Mouse (Mus musculus) G1E-ER4 (cell line): ENCODE measurements around the gene Olfr1126. TPM values are rescaled to one million over a fixed set of nuclear protein-coding genes. Genes with fewer than 3 reads are reported as not detected.
"Not testable (repeated sequence)": the region's sequence is repeated elsewhere in the genome, so short reads cannot be mapped to it uniquely, and the experiment has no call there.

Experiments used
- GATA1 ChIP-seq: IDR thresholded peaks from one replicate; pipeline ENCODE4 v1.8.0; 2012; ENCODE audit warnings: low read length, inconsistent platforms
- polyA plus RNA-seq: library from polyadenylated mRNA; stranded (reverse); fragments of >175 nt; gene quantifications from 2 replicates; pipeline ENCODE4 v1.2.3, GENCODE M21; 2012

Olfr1126 gene
- not detected in 2 replicates for polyA plus RNA-seq

GRCm38 (mm10) chr2:87453662-87454061 lies at the start of gene Olfr1126:
Gene Olfr1126, plus strand, starts transcription at chr2:87453962.
- no peak for TF ChIP-seq GATA1

GRCm38 (mm10) chr2:87416335-87416734 lies 37.4 kb upstream of the Olfr1126 start, which contains the start of gene Olfr1123:
Gene Olfr1123, plus strand, starts transcription at chr2:87416635.
- no peak for TF ChIP-seq GATA1

DNA sequence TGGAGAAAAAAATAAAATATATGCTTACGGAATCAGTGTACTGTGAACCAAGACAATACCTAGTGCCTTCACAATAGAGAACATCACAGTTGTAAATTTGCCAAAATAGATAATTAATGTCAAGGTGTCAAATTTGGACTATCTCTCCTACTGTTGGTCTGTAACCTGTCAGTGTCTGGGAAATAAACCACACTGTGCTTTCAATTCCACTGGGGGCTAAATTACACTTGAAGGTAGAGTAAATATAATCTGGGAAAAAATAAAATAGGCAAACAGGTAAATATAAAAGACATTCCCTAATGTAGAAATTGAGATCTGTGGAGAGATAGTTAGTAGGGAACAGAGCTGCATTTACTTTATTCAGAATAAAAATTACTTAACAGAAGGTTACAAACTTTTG lies 23.8 kb upstream of the Olfr1126 start, which contains the start of gene Olfr1124:
Olfr1124 (plus strand) TSS at position 301 of the 400 bp plus-strand sequence.
- TF ChIP-seq GATA1 = no peak

DNA sequence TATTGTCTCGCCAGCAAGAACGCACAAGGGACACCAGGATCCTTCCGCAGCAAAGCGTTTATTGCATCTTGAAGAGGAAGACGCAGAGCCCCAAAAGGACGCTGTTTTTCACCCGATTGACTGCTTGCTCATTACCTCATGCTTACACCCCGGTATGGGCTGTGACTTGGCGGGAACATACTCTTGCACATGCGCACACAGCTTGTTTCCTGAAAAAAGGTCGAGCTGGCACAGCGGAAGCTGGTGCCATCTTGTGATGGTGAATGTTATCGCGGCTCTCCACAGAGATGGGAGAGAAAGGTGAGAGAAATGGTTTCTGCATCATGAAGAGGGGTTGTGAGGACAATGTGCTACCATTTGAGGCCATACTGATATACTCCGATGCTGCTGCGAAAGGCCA lies 16.0 kb upstream of the Olfr1126 start:
- TF ChIP-seq GATA1 = no peak

GRCm38 (mm10) chr2:87461769-87462168 lies 8.0 kb downstream of the Olfr1126 start:
- no peak for TF ChIP-seq GATA1

DNA sequence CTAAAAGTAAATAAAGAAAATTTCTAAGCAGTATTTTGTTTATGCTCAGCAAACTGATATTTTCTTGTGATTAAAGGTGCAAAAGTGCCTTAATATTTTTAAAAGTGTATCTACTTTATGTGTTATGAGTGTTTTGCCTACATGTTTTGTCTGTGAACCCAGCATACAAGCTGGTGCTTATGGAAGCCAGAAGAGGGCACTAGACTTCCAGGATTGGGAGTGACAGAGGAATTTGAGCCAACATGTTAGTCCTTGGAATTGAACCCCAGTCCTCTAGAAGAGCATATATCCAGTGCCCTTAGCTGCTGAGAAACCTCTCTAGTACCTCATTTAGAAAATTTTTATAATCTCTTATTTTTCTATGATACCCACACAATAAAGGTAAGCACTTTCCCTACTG lies 26.4 kb downstream of the Olfr1126 start:
- TF ChIP-seq GATA1 = no peak

DNA sequence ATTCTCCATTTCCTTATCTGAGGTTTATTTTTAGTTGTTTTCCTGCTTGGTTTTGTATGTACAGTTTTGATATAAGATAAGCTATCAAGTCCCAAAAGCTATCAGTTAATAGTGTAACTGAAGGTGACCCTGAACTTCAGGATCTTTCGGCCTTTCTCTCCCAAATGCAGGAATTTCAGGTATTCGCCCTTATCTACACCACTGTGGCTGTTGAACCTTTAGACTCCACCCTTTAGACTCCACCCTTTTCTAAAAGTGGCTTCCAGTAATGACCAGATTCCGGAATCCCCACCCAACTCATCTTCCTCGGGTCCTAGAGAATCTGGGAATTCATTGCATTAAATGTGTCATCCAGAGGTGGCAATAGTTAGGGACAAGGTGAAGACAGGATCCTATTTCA lies 27.4 kb downstream of the Olfr1126 start:
- no peak for TF ChIP-seq GATA1

DNA sequence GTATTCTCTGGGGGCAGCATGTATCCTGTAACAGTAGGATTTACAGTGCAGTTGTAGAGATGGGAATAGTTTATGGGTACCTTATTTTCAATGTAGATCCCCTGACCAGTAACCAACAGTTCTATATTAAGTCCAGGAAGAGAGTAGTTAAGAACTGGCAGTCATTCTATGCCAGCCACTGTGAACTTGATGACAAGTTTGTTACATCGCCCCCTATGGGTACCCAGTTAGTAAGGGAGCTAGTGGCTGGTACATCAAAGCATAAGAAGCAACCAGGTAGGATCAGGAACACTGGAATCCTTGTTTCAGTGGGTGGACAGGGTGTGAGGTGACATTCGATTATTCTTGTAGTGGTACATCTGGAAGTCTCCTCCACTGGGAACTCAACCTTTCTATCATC lies 28.5 kb downstream of the Olfr1126 start:
- TF ChIP-seq GATA1 = no peak

GRCm38 (mm10) chr2:87496993-87497392 lies 43.2 kb downstream of the Olfr1126 start, which contains the start of gene Pramel7:
Gene Pramel7, minus strand, starts transcription at chr2:87497093.
- TF ChIP-seq GATA1 = not testable (repeated sequence)

DNA sequence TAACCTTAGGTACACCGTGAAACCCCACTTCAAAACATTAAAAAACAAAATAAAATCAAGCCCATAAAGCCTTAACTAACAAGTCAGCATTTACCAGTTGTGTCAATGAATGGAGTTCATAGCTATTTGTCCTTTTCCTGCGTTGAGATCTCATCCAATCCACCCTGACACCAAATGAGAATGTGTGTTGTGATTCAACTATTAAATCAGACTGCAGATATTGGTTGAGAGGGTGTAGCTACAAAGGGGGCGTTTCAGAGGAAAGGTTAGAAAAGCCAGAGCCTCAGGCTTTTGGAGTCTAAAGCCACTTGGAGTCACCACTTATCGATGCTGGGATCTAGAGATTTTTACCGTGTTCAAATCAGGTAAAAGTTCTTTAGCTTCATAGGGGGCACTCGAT lies 52.5 kb downstream of the Olfr1126 start, which contains the start of gene Pramel6:
Pramel6 (plus strand) TSS at position 301 of the 400 bp plus-strand sequence.
- TF ChIP-seq GATA1 = no peak

Other genes starting within 250 kb of the Olfr1126 start
- not detected in 2 replicates for gene Olfr1113, start 245.0 kb upstream of the Olfr1126 start, polyA plus RNA-seq
- not detected in 2 replicates for gene Olfr1115, start 205.9 kb upstream of the Olfr1126 start, polyA plus RNA-seq
- gene Olfr1116, start 186.4 kb upstream of the Olfr1126 start, polyA plus RNA-seq = not detected in 2 replicates
- gene Olfr1118, start 146.4 kb upstream of the Olfr1126 start, polyA plus RNA-seq = not detected in 2 replicates
- not detected in 2 replicates for gene Olfr1120, start 99.1 kb upstream of the Olfr1126 start, polyA plus RNA-seq
- not detected in 2 replicates for gene Olfr1121, start 84.1 kb upstream of the Olfr1126 start, polyA plus RNA-seq
- gene Olfr1122, start 68.1 kb upstream of the Olfr1126 start, polyA plus RNA-seq = not detected in 2 replicates
- gene Olfr1123, start 37.3 kb upstream of the Olfr1126 start, polyA plus RNA-seq = not detected in 2 replicates
- not detected in 2 replicates for gene Olfr1124, start 23.7 kb upstream of the Olfr1126 start, polyA plus RNA-seq
- gene Pramel7, start 43.1 kb downstream of the Olfr1126 start, polyA plus RNA-seq = not detected in 2 replicates
- gene Pramel6, start 52.6 kb downstream of the Olfr1126 start, polyA plus RNA-seq = not detected in 2 replicates
- not detected in 2 replicates for gene Olfr153, start 77.8 kb downstream of the Olfr1126 start, polyA plus RNA-seq
- gene Olfr1128, start 91.6 kb downstream of the Olfr1126 start, polyA plus RNA-seq = not detected in 2 replicates
- not detected in 2 replicates for gene Olfr1129, start 119.9 kb downstream of the Olfr1126 start, polyA plus RNA-seq
- gene Olfr1130, start 152.2 kb downstream of the Olfr1126 start, polyA plus RNA-seq = not detected in 2 replicates
- gene Olfr1131, start 173.1 kb downstream of the Olfr1126 start, polyA plus RNA-seq = not detected in 2 replicates
- not detected in 2 replicates for gene Olfr1132, start 183.6 kb downstream of the Olfr1126 start, polyA plus RNA-seq
- gene Olfr1133, start 193.4 kb downstream of the Olfr1126 start, polyA plus RNA-seq = not detected in 2 replicates
- not detected in 2 replicates for gene Olfr1134, start 204.5 kb downstream of the Olfr1126 start, polyA plus RNA-seq
- not detected in 2 replicates for gene Olfr1135, start 219.7 kb downstream of the Olfr1126 start, polyA plus RNA-seq
- not detected in 2 replicates for gene Olfr1136, start 240.0 kb downstream of the Olfr1126 start, polyA plus RNA-seq